8 mouse cellular contexts compared by ENCODE assay signal in the genomic region with DNA sequence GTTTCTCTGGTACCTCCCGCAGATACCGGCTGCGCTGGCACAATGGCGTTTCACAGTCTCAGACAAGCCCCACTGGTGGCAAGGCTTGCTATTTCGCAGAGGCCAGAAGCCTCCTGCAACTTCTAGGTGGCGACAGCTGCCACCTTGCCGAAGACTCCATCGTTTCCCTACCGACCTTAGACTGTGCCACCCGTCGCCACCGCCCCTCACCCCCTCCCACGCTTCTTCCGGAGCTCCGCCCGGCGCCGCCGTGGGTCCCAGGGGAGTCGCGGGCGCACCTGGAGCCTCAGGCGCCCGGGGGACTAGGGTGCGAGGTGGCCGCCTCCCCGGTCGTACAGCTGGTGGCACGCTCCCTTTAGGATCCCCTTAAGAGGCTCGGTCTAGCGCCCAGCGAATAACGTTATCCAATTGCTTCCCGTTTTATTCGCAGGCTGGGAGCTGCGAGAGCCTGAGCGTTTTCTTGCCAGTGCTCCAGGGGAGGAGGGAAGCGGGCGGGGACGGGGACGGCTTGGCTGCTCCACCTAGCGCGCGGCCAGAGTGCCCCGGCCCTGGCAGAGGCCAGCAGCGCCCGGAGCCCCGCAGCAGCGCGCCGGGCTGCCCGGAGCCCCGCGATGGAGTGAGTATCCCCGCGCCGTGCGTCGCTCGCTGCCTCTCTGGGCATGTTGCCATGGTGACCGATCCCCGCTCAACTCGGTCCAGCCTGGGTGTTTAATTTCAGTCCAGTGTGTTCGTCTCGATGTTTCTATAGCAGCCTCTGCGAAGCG. TPM values are rescaled to one million over a fixed set of nuclear protein-coding genes. Genes with fewer than 3 reads are reported as not detected.
DNase-seq lines count a peak whose midpoint lies in the region; ATAC-seq and TF ChIP-seq lines count a peak whose summit lies in the region.

A gene (plus strand): TSS at position 307 of the 764 bp plus-strand sequence.

- H3K9me3 ChIP-seq in hindbrain, embryonic 10.5 days: no peaks in the 10 kb centered on the region
- H3K9me3 ChIP-seq in lung, postnatal 0 days (ENCODE audit: low read length): no peaks in the 10 kb centered on the region

- no peak for TF ChIP-seq EP300 in lung, postnatal 0 days (IDR thresholded peaks at IDR 0.05)

- DNase-seq in Muller cell, postnatal 12 days (ENCODE audit: inconsistent ontology term): peak; percentile 75
- DNase-seq in cerebellum, adult 9-11 months: peak; percentile 80
- peak; percentile 66 to 75 for DNase-seq in frontal cortex, postnatal 10 days (ENCODE audit: low spot score in 2 of 2)
- DNase-seq in hindbrain, embryonic 10.5 days (ENCODE audit: low spot score): peak; percentile 82
- DNase-seq in layer of hippocampus, postnatal 25 days (ENCODE audit: extremely low spot score in 1 of 2, low spot score in 1 of 2): peak; percentile 63 to 66
- peak; percentile 54 for DNase-seq in lung, postnatal 0 days (ENCODE audit: low spot score)
- peak; percentile 75 for DNase-seq in right cerebral cortex, adult 18-20 months
- peak; percentile 29 for DNase-seq in yolk sac, embryonic 10.5 days (ENCODE audit: low spot score)

- TF ChIP-seq CTCF in lung, postnatal 0 days (IDR thresholded peaks at IDR 0.05): no peak

- no peaks in the 10 kb centered on the region for H3K36me3 ChIP-seq in hindbrain, embryonic 10.5 days
- no peaks in the 10 kb centered on the region for H3K36me3 ChIP-seq in lung, postnatal 0 days (ENCODE audit: insufficient read depth, low read length)

- H3K4me2 ChIP-seq in lung, postnatal 0 days (replicated peaks; ENCODE audit: low read depth, low read length): peak within 1 kb of the TSS; percentile 73

- H3K27ac ChIP-seq in hindbrain, embryonic 10.5 days: peak within 1 kb of the TSS; percentile 73
- H3K27ac ChIP-seq in lung, postnatal 0 days (ENCODE audit: low read length): no peak within 1 kb of the TSS

- whole genome bisulfite sequencing in hindbrain, embryonic 10.5 days: under 1% methylated on average over 67 of the region's 67 CpGs
- WGBS in lung, postnatal 0 days: under 1% methylated on average over 53 of the region's 67 CpGs

- H3K27me3 ChIP-seq in hindbrain, embryonic 10.5 days (ENCODE audit: insufficient read depth, poor library complexity, severe bottlenecking): peaks cover 55% of the 10 kb centered on the region
- peaks cover 5% of the 10 kb centered on the region; the same call in 1 of the 2 replicates for H3K27me3 ChIP-seq in lung, postnatal 0 days (replicated peaks; ENCODE audit: insufficient read depth, low read length)

- peaks cover 25% of the 10 kb centered on the region for H3K4me1 ChIP-seq in hindbrain, embryonic 10.5 days (replicated peaks)
- peaks cover 8% of the 10 kb centered on the region for H3K4me1 ChIP-seq in lung, postnatal 0 days (ENCODE audit: insufficient read depth, low read depth, low read length)

- H3K9ac ChIP-seq in lung, postnatal 0 days (replicated peaks; ENCODE audit: low read depth): no peak within 1 kb of the TSS

- peak; percentile 80 for ATAC-seq in lung, postnatal 0 days

- H3K4me3 ChIP-seq in hindbrain, embryonic 10.5 days: peak within 1 kb of the TSS; percentile 79
- peak within 1 kb of the TSS; percentile 42 for H3K4me3 ChIP-seq in lung, postnatal 0 days (ENCODE audit: low read depth, low read length)

RNA-seq across cellular contexts. Expression of the gene that starts here (rescaled TPM):
- 2.3 and 2.4 TPM in 2 replicates for polyA plus RNA-seq in hindbrain, embryonic 10.5 days (2016; fragmentation: Nextera tagmentation; extraction: Ambion mirVana)
- 10 to 100 TPM; 43.4 to 46.0 TPM for total RNA-seq in layer of hippocampus, postnatal 25 days (2021)
- polyA plus RNA-seq in lung, postnatal 0 days (2015; fragmentation: Nextera tagmentation; extraction: Ambion mirVana): 1.9 and 2.7 TPM in 2 replicates

Comparison
In these comparisons a context has a peak if more than half of its experiments do, and no peak if none do; other contexts are left out.
1. DNase-seq: peak in every context shown above with its lines; median percentile 82 in hindbrain, embryonic 10.5 days; 80 in cerebellum, adult 9-11 months; 75 in Muller cell, postnatal 12 days; 75 in right cerebral cortex, adult 18-20 months; 70 in frontal cortex, postnatal 10 days; 64 in layer of hippocampus, postnatal 25 days; 54 in lung, postnatal 0 days; 29 in yolk sac, embryonic 10.5 days.